Mouse (Mus musculus) lung, postnatal 4 days (tissue): Measurements from ENCODE around the gene Nxpe4.

Source experiments
- DNase-seq, 2 experiments: peaks; one replicate each; pipeline ENCODE4 v3.0.0; 2021

The Nxpe4 gene

DNA sequence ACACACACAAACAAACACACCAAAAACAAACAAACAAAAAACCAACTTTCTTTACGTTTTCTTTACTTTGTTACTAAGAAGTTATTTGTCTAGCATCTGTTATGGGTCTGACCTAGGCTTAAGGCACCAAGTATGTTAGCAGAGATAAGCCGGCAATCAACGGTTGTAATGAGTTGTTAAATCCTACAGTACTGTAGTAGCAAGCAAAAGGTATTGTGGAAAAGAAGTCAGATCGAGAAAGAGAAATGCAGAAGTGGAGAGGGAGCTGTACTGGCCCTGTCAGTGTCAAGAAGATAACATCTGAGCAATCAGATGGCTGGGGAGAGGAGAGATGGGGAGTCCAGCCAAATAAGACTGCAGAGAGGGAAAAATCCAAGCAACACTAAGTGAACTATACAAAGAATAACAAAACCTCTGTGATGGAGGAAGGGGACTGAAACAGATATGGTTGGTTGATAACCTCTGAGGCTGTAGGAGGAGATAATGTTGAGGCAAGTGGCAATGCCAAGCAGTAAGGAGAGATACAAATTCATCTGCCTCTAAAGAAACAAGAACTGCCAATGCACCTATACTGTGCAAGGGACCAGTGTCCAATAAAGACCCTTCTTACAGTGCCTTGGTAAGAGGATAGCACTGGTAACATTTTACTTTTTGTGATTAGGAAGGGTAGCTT, 177.1 kb downstream of the Nxpe4 start:
- no peak for DNase-seq

- DNase-seq: no peak
Measured at GRCm38 (mm10) chr9:48339563-48339962, 177.7 kb downstream of the Nxpe4 start.

GRCm38 (mm10) chr9:48340708-48341380, 179.0 kb downstream of the Nxpe4 start:
- DNase-seq: no peak

DNA sequence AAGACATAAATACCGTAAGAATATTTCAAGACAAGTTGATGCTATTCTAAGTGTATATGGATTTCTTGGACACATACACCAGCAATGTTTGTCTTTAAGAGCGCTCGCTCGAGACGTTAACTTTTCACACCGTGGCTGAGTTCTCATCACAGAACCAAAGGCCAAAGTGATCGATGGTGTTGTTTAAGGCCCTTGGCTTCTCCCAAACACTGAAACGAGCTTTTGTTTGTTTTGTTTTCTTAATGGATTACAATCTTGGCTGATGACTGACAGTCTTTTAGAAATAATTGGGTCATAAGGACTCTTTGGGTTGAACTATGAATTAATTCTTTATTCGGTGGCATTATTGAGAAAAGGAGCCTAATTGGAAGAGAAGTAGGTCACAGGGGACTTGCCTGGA, 183.6 kb downstream of the Nxpe4 start:
- no peak for DNase-seq

DNA sequence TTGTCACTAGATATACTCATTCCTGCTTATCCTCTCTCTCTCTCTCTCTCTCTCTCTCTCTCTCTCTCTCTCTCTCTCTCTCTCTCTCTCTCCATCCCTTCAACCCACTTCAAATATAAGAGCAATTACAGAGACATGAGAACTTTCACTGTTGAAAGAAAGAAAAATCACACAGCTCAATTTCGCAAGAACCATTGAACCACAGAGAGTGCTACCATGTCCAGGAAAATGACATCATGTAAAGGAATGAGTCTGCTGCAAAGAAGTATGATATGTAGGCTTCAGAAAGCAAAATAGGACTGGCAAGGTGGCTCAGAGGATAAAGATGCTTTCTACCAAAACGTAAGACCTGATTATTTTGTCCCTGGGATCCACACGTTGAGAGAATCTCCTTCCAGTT, 184.0 kb downstream of the Nxpe4 start:
- no peak for DNase-seq

- peak; percentile 25 to 46 for DNase-seq
Measured at GRCm38 (mm10) chr9:48353148-48353698, 191.4 kb downstream of the Nxpe4 start, which contains the start of gene Nxpe2. Gene Nxpe2, minus strand, starts transcription at chr9:48353454.

DNA sequence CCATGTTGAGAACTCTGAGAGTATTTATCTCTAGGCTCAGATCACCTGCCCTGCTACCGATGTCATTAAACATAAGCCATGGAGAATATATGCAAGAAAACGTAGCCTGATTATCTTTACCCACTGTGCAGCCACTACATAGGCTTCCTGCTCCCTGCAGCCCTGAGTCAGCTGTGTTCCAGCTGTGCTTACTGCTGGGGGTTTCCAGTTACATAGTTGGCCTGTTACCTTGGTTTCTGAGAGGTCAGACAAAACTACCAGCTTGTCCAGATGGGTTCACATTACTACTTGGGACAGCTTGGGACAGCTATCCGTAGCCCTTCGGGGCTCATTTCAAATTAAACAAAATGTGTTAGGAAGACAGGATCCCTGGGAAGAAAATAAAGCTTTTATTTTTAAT, 192.3 kb downstream of the Nxpe4 start:
- no peak for DNase-seq

GRCm38 (mm10) chr9:48354793-48355192, 193.0 kb downstream of the Nxpe4 start:
- DNase-seq: peak; percentile 82 to 84

DNA sequence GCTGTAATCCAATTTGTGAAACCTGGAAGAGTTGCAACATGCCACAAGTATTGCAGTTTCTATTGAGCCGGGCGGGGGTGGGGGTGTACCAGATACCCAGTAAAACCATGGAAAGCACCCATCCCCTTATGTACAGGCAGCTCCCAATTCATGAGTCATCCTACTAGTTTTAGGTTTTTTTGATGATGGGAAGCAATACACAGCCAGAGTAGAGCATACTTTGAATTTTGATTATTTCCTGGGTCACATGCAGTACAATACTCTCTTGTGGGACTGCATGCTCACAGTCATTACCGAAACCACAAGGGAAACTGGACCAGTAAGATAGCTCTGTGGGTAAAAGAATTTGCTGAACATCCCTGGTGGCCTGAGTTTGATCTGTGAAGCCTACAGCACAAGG, 195.3 kb downstream of the Nxpe4 start:
- DNase-seq: no peak

DNA sequence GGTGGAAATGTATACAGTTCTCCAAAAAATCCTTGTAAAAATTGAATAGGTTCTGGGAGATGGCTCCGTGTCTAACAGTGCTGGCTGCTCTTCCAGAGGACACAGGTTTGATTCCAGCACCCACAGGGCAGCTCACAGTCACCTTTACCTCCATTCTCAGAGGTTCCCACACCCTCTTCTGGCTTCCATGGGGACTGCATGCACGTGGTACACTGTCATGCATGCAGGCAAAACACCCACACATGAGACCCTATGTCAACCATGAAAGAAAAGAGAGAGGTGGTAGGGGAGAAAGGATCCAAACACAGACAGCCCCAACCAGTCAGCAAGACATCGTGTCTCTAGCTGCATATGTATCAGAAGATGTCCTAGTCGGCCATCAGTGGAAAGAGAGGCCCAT, 199.0 kb downstream of the Nxpe4 start:
- DNase-seq: no peak

DNA sequence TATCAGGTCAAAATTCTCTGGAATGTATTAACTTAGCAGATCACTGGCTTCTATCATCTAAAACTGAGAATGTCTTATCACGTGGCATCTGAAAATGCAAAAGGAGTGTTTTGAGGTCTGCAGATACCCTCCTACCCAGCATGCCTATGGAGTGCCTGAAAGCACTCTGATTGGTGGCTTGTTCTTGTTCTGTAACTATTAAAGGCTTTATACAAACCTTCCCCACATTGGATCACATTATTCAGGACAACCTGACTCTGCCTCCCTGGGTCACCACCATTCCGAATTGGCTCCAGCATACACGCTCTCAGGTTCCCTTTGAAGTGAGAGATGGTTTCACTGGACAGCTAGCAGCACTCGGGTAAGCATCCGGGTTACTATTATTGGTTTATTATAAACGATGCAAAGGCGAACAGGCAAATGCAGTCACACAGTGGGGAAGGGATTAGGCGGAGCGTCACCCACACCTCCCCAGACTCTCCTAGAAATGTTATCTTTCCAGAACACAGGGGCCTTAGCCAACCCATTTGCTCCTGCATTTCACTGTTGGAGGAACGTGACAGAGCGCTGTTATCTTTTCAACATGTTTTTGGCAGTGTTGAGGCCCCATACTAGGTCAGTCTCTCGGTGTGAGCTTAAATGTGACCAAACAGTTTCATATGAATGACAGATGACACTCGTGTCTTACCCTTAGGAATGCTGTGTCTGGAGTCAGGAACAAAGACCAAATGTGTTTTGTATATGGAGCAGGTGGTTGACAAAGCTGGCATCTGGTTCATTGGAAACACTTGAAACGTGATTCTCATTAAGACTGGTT, 200.2 kb downstream of the Nxpe4 start:
- DNase-seq: no peak

DNA sequence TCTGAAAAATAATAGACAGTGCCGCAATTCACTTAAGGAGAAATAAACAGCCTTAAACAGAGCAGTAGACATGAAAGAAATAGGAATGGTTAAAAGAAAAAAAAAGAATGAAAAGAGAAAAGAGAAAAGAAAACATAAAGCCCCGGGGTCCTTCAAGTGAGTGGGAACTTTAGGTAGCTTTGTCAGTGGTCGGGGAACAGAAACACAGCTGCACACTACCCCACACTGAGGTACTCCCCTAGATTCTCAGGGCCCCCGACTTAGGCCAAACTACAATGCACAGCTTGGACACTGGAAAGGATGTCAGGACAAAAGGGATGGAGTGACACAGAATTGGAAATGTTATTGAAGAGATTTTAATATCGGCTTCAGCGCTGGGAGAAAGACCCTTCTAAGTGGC, 200.9 kb downstream of the Nxpe4 start:
- no peak for DNase-seq

DNA sequence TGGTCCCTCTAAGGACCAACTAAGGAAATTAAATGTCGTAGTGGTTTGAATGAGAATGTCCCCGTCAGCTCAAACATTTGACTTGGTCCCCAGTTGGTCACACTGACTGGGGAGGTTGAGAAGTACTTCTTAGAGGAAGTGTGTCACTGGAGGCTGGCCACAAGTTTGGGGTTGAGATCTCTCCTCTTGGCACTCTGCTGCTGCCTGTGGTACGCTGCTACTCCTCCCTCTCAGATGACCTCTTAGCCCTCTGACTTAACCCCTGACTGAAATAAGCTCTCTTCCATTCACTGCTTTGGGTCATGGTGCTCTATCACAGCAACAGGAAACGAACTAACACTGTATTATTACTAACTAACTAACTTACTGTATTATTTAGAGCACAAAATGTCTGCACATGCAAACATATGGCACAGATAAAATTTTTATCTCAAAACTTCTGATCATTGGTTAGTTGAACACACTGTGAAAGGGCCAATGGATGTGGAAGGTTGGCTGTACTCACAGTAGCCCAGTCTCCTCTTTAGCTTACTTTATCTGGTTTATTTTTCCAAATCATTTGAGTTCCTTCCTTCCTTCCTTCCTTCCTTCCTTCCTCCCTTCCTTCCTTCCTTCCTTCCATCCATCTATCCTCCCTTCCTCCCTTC, 211.5 kb downstream of the Nxpe4 start:
- DNase-seq: no peak

GRCm38 (mm10) chr9:48374357-48374756, 212.5 kb downstream of the Nxpe4 start:
- DNase-seq: no peak

DNA sequence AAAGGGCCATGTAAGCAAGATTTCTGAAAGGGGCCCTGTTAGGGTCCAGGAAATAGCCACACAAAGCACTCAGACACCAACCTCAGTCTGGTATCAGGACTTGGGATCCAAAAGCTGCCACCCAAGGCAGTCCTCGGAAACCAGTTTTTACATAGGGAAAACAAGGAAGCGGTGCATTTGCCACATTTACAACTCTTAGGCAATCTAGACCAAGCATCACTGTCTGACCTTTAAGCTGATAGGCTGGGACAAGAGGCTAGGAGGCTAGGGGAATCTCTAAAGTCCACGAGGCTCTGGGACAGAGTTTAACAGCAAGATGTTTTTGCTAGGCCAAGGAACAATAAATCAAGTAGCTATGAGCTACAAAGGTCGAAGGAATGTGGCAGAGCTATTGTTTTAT, 226.6 kb downstream of the Nxpe4 start:
- DNase-seq: no peak

DNA sequence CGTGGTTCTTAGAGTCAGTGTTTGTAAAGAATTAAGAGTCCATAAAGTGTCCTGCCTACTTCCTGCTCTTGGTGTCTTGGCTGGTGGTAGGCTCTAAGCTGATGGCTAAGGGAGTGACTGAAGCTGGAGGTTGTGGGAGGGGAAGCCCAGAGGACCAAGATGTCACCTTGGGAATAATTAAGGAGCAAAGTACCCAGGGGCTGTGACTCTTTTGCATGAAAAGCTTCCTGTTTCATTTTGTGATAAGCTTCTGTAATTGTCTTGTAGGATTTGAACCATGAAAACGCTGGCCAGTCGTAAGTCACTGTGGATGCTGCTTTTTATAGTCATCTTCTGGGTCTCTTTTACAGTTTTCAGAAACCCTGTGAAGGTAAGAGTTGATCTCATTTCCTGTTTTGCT, 228.2 kb downstream of the Nxpe4 start:
- DNase-seq: no peak

GRCm38 (mm10) chr9:48403590-48404209, 241.9 kb downstream of the Nxpe4 start:
- DNase-seq: no peak

DNA sequence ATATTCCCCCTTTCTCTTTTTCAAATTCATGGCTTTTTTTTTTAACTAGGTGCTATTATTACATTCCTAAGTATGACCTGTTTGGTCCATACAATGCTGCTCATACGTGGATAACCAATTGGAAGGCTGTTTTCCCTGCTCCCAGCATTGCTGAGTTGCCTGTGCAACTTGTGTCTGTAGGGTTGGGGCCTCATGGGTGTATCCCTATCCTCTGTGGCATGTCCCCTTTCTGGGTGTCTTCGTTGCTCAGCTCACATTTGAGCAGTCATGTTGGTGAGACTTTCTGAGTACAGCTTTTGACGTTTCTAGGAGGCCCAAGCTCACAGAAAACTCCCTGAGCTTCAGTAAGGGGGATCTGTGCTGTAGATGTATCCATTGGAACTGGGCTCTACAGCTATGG, 242.9 kb downstream of the Nxpe4 start:
- DNase-seq: no peak

DNA sequence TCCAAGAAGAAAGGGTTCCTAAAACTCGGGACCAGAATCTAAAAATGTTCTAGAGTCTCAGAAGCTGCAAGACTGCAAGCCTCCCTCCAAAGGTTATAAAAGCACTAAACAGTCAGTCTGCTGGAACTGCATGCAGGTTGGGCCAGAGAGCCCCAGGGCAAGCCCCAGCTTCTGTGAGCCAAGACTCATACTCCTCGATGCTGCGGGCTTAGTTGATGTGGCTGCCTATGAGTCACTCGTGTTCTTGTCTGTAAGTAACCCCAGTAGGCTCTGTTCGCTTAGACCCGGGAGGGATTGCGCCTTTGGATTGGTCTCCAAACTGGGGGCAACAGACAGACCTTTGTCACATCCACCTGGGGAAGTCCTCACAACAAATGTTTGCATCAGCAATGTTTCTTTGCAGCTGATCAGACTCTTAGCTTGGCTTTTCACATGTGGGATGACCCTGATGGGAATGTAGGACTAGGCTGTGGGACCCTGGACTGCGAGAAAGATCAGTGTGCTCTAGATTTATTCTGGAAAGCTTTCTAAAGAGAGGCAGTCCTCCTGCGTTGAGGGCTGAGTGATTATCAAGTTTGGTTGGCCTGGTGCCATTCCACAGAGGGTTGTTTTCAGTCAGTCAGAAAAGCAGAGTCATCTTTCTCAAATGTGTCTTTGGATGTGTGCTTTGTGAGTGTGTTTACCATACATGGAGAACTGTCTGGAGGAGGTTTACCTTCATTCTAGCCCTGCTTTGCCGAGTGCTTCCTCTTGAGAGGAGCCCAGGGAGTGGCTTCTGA, 245.9 kb downstream of the Nxpe4 start:
- no peak for DNase-seq

DNA sequence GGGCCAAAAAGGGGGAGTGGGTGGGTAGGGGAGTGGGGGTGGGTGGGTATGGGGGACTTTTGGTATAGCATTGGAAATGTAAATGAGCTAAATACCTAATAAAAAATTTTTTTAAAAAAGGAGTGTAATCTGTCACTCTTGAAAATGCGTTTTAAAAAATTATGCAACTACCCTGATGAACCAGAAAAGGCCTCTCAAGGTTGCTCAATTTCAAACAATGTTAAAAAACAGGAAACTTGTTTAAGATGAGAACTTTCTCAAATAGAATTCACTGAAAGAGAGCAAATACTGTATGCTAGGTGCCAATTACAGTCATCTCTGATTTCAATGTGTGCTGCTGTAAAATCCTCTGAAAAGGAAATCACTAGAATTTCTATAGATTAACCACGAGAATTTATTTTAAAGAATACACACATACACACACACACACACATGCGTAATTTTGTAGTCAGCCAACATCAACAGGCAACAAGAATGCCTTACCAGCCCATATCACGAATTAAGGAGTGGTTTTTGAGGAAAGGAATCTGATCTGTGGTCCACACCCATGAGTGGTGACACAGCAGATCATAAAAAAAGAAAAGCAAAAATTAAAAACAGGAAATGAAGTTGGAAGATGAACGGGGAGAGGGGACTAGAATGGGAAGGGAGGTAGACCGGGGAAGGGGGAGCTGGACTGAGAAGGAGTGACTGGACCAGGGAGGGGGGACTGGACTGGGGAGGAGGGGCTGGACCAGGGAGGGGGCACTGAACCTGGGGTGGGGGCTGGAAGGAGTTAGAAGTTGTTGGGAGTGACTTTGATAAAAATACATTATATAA, 248.6 kb downstream of the Nxpe4 start:
- DNase-seq: no peak

GRCm38 (mm10) chr9:48413591-48413990, 251.8 kb downstream of the Nxpe4 start:
- DNase-seq: no peak
